ENCODE assay signal across 23 mouse cellular contexts in genomic region chr7:35357621-35358020, GRCm38 (mm10). TPM values are rescaled to one million over a fixed set of nuclear protein-coding genes. Genes with fewer than 3 reads are reported as not detected.
DNase-seq lines count a peak whose midpoint lies in the region; ATAC-seq lines count a peak whose summit lies in the region.
"Had no signal": no experiment of that assay in that cellular context is flagged by ENCODE, and none has a peak within 500 bp of the region (broad histone marks: within the 10 kb centered on the region; RNA-seq: fewer than 3 reads in every experiment).

No protein-coding gene starts in this region.

- no peaks in the 10 kb centered on the region for H3K4me1 ChIP-seq in midbrain, embryonic 14.5 days (ENCODE audit: control insufficient read depth, insufficient read depth, low read length)
- H3K4me1 ChIP-seq in midbrain, embryonic 11.5 days (ENCODE audit: control insufficient read depth, insufficient read depth, low read length) = no peaks in the 10 kb centered on the region
- H3K4me1 ChIP-seq in hindbrain, embryonic 12.5 days = no peaks in the 10 kb centered on the region
- H3K4me1 ChIP-seq: forebrain, embryonic 13.5 days; hindbrain, embryonic 13.5 days had no signal

- no peaks in the 10 kb centered on the region for H3K36me3 ChIP-seq in midbrain, embryonic 14.5 days (ENCODE audit: control insufficient read depth, insufficient read depth, low read length)
- H3K36me3 ChIP-seq in midbrain, embryonic 11.5 days (ENCODE audit: control insufficient read depth, insufficient read depth, low read length) = no peaks in the 10 kb centered on the region
- no peaks in the 10 kb centered on the region for H3K36me3 ChIP-seq in hindbrain, embryonic 12.5 days
- H3K36me3 ChIP-seq: forebrain, embryonic 10.5 days; G1E; hindbrain, embryonic 13.5 days; intestine, embryonic 15.5 days had no signal

- H3K4me3 ChIP-seq in midbrain, embryonic 14.5 days (replicated peaks; ENCODE audit: low read depth, low read length) = no peak overlapping the region
- H3K4me3 ChIP-seq in midbrain, embryonic 11.5 days (ENCODE audit: low read depth, low read length) = no peak overlapping the region
- no peak overlapping the region for H3K4me3 ChIP-seq in hindbrain, embryonic 12.5 days
- H3K4me3 ChIP-seq: forebrain, embryonic 10.5 days; forebrain, embryonic 13.5 days; gastrocnemius, adult 2 months; hindbrain, embryonic 13.5 days; intestine, embryonic 15.5 days had no signal

- no peak for ATAC-seq in midbrain, embryonic 14.5 days (ENCODE audit: low FRiP score, low TSS enrichment)
- ATAC-seq in midbrain, embryonic 11.5 days (ENCODE audit: low FRiP score) = no peak
- no peak for ATAC-seq in hindbrain, embryonic 12.5 days (ENCODE audit: low FRiP score)
- ATAC-seq: forebrain, embryonic 13.5 days; forebrain, embryonic 16.5 days; hindbrain, embryonic 16.5 days; intestine, embryonic 15.5 days; Patski had no signal

- WGBS in midbrain, embryonic 14.5 days = 86% methylated on average over 12 of the region's 12 CpGs
- WGBS in midbrain, embryonic 11.5 days = 92% methylated on average over 12 of the region's 12 CpGs
- WGBS in hindbrain, embryonic 12.5 days = 88% methylated on average over 12 of the region's 12 CpGs

- peak; percentile 31 for DNase-seq in cerebellum, adult 11-12 months
- DNase-seq in cerebellum, adult 11 months = no peak
- DNase-seq in midbrain, embryonic 14.5 days = no peak
- DNase-seq in midbrain, embryonic 11.5 days (ENCODE audit: low spot score, missing footprints) = no peak
- peak; percentile 57 to 65 for DNase-seq in cerebellum, postnatal 14 days
- DNase-seq in frontal cortex, postnatal 36 days (ENCODE audit: low spot score in 2 of 2) = no peak
- DNase-seq: adrenal gland, postnatal 10 days; adrenal gland, postnatal 36 days; B cell, adult 2 months; gastrocnemius, adult 2 months; gastrocnemius, postnatal 14 days; heart, adult 11 months; kidney, adult 11 months had no signal

- 0 out of 2 replicates have a peak overlapping the region, but pooled peaks have one; percentile 3 for H3K9ac ChIP-seq in midbrain, embryonic 14.5 days (replicated peaks; ENCODE audit: low read length)
- H3K9ac ChIP-seq in midbrain, embryonic 11.5 days (ENCODE audit: low read length) = no peak overlapping the region
- no peak overlapping the region for H3K9ac ChIP-seq in hindbrain, embryonic 12.5 days
- H3K9ac ChIP-seq: forebrain, embryonic 13.5 days; hindbrain, embryonic 13.5 days; intestine, embryonic 15.5 days had no signal

- H3K27ac ChIP-seq in midbrain, embryonic 14.5 days (replicated peaks; ENCODE audit: low read depth, low read length) = no peak overlapping the region
- no peak overlapping the region for H3K27ac ChIP-seq in midbrain, embryonic 11.5 days (ENCODE audit: low read depth, low read length)
- no peak overlapping the region for H3K27ac ChIP-seq in hindbrain, embryonic 12.5 days
- H3K27ac ChIP-seq: forebrain, embryonic 10.5 days; forebrain, embryonic 13.5 days; gastrocnemius, adult 2 months; hindbrain, embryonic 13.5 days; intestine, embryonic 15.5 days had no signal

- no peaks in the 10 kb centered on the region for H3K27me3 ChIP-seq in midbrain, embryonic 14.5 days (ENCODE audit: control insufficient read depth, insufficient read depth, low read length)
- no peaks in the 10 kb centered on the region for H3K27me3 ChIP-seq in midbrain, embryonic 11.5 days (ENCODE audit: control insufficient read depth, insufficient read depth, low read length)
- no peaks in the 10 kb centered on the region for H3K27me3 ChIP-seq in hindbrain, embryonic 12.5 days
- H3K27me3 ChIP-seq: forebrain, embryonic 13.5 days; hindbrain, embryonic 13.5 days; intestine, embryonic 15.5 days; Patski had no signal

- no peaks in the 10 kb centered on the region for H3K9me3 ChIP-seq in midbrain, embryonic 14.5 days (ENCODE audit: control insufficient read depth, low read length)
- no peaks in the 10 kb centered on the region for H3K9me3 ChIP-seq in midbrain, embryonic 11.5 days (ENCODE audit: control insufficient read depth, low read length)
- H3K9me3 ChIP-seq in hindbrain, embryonic 12.5 days (replicated peaks) = no peaks in the 10 kb centered on the region
- H3K9me3 ChIP-seq: forebrain, embryonic 10.5 days; forebrain, embryonic 13.5 days; G1E; hindbrain, embryonic 13.5 days; intestine, embryonic 15.5 days had no signal

- H3K4me2 ChIP-seq in midbrain, embryonic 14.5 days (ENCODE audit: low read length) = no peak overlapping the region
- H3K4me2 ChIP-seq in midbrain, embryonic 11.5 days = no peak overlapping the region
- no peak overlapping the region for H3K4me2 ChIP-seq in hindbrain, embryonic 12.5 days (replicated peaks)
- H3K4me2 ChIP-seq: forebrain, embryonic 13.5 days; heart, embryonic 11.5 days; hindbrain, embryonic 13.5 days; intestine, embryonic 15.5 days had no signal

RNA-seq across cellular contexts. Expression of gene Rhpn2, which starts 23.7 kb away (rescaled TPM):
- polyA plus RNA-seq in midbrain, embryonic 14.5 days (2014; fragmentation: Nextera tagmentation; extraction: Ambion mirVana) = 1.5 and 1.9 TPM in 2 replicates
- polyA plus RNA-seq in midbrain, embryonic 11.5 days (2014; fragmentation: Nextera tagmentation; extraction: Ambion mirVana) = 1.9 and 2.2 TPM in 2 replicates
- 3.8 and 4.0 TPM in 2 replicates for polyA plus RNA-seq in hindbrain, embryonic 12.5 days (2016; fragmentation: Nextera tagmentation; extraction: Ambion mirVana)

RNA-seq across cellular contexts. Expression of gene Faap24, which starts 39.0 kb away (rescaled TPM):
- polyA plus RNA-seq in midbrain, embryonic 14.5 days (2014; fragmentation: Nextera tagmentation; extraction: Ambion mirVana) = 17.7 and 19.1 TPM in 2 replicates
- polyA plus RNA-seq in midbrain, embryonic 11.5 days (2014; fragmentation: Nextera tagmentation; extraction: Ambion mirVana) = 26.2 and 26.9 TPM in 2 replicates
- 21.1 and 24.4 TPM in 2 replicates for polyA plus RNA-seq in hindbrain, embryonic 12.5 days (2016; fragmentation: Nextera tagmentation; extraction: Ambion mirVana)

RNA-seq across cellular contexts. Expression of gene Cep89, which starts 39.2 kb away (rescaled TPM):
- 19.7 and 27.2 TPM in 2 replicates for polyA plus RNA-seq in midbrain, embryonic 14.5 days (2014; fragmentation: Nextera tagmentation; extraction: Ambion mirVana)
- 42.9 and 46.6 TPM in 2 replicates for polyA plus RNA-seq in midbrain, embryonic 11.5 days (2014; fragmentation: Nextera tagmentation; extraction: Ambion mirVana)
- polyA plus RNA-seq in hindbrain, embryonic 12.5 days (2016; fragmentation: Nextera tagmentation; extraction: Ambion mirVana) = 38.9 and 41.0 TPM in 2 replicates

RNA-seq across cellular contexts. Expression of gene Gpatch1, which starts 39.4 kb away (rescaled TPM):
- polyA plus RNA-seq in midbrain, embryonic 14.5 days (2014; fragmentation: Nextera tagmentation; extraction: Ambion mirVana) = 19.7 and 22.8 TPM in 2 replicates
- 19.4 and 20.2 TPM in 2 replicates for polyA plus RNA-seq in midbrain, embryonic 11.5 days (2014; fragmentation: Nextera tagmentation; extraction: Ambion mirVana)
- polyA plus RNA-seq in hindbrain, embryonic 12.5 days (2016; fragmentation: Nextera tagmentation; extraction: Ambion mirVana) = 21.3 and 22.5 TPM in 2 replicates

Comparison
In these comparisons a context has a peak if more than half of its experiments do, and no peak if none do; other contexts are left out.
1. DNase-seq: peak in cerebellum, adult 11-12 months (single experiment) and cerebellum, postnatal 14 days (2 of 2); none in cerebellum, adult 11 months (single experiment), midbrain, embryonic 14.5 days (single experiment), midbrain, embryonic 11.5 days (single experiment) and frontal cortex, postnatal 36 days (0 of 2).